Mouse (Mus musculus) neural tube, embryonic 11.5 days (tissue): ENCODE data around the gene Tmem11. TPM values are rescaled to one million over a fixed set of nuclear protein-coding genes. Genes with fewer than 3 reads are reported as not detected.
A peak's percentile ranks its signal among the peaks of the same experiment; 100 is the strongest.

Source experiments
- ATAC-seq: fragments of 200-750 bp; cut with Nextera tagmentation; 2 replicates; pipeline ENCODE4 v1.8.0; 2017; ENCODE audit warnings: moderate number of reproducible peaks, mild to moderate bottlenecking, moderate TSS enrichment, moderate library complexity; ENCODE audit not compliant: insufficient read depth, low FRiP score, low TSS enrichment
- DNase-seq: peaks from one replicate; pipeline ENCODE4 v3.0.0-alpha.2; 2015; ENCODE audit warnings: low spot score
- H3K27ac ChIP-seq: fragments of 300-500 bp; sonication (generic); 2 replicates; pipeline ENCODE4 v1.5.1; 2014; ENCODE audit warnings: low read depth, mild to moderate bottlenecking, low read length
- H3K27me3 ChIP-seq: fragments of 300-500 bp; sonication (generic); 2 replicates; pipeline ENCODE4 v1.6.1; 2014; ENCODE audit warnings: mild to moderate bottlenecking, low read length, mixed read lengths; ENCODE audit not compliant: control insufficient read depth, insufficient read depth
- H3K36me3 ChIP-seq: fragments of 300-500 bp; sonication (generic); 2 replicates; pipeline ENCODE4 v1.6.1; 2014; ENCODE audit warnings: mild to moderate bottlenecking, low read length, moderate library complexity, mixed read lengths; ENCODE audit not compliant: control insufficient read depth, insufficient read depth
- H3K4me1 ChIP-seq: fragments of 300-500 bp; sonication (generic); 2 replicates; pipeline ENCODE4 v1.6.1; 2014; ENCODE audit warnings: low read length, mixed read lengths; ENCODE audit not compliant: control insufficient read depth, insufficient read depth
- H3K4me2 ChIP-seq: fragments of 300-500 bp; sonication (generic); 2 replicates; pipeline ENCODE4 v1.6.1; 2014; ENCODE audit warnings: low read depth, mild to moderate bottlenecking, moderate library complexity
- H3K4me3 ChIP-seq: fragments of 300-500 bp; sonication (generic); 2 replicates; pipeline ENCODE4 v1.5.1; 2014; ENCODE audit warnings: low read depth, low read length
- H3K9ac ChIP-seq: fragments of 300-500 bp; sonication (generic); 2 replicates; pipeline ENCODE4 v1.6.1; 2014; ENCODE audit warnings: mild to moderate bottlenecking, low read length
- H3K9me3 ChIP-seq: fragments of 300-500 bp; sonication (generic); 2 replicates; pipeline ENCODE4 v1.6.1; 2016; ENCODE audit warnings: low read length; ENCODE audit not compliant: control insufficient read depth
- WGBS: fragments of 180-500 bp; shearing (Covaris S2); extraction: QIAGEN DNeasy Blood & Tissue Kit; methylation state at CpG from one replicate; pipeline ENCODE4 v1.1.7; 2014; 5-methylcytosine and 5-hydroxymethylcytosine counted together
- polyA plus RNA-seq: library from polyadenylated mRNA; unstranded; fragments of >200 nt; fragmentation: Nextera tagmentation; extraction: Ambion mirVana; gene quantifications from 2 replicates; pipeline ENCODE4 v1.2.1, GENCODE M21; 2014

Tmem11 gene
- polyA plus RNA-seq, 1 experiment from 2014 or later = 64.7 TPM

- Histone ChIP-seq H3K9ac (peak within 1 kb of the TSS; percentile 68), H3K4me2 (peak within 1 kb of the TSS; percentile 82), H3K36me3 (no peaks in the 10 kb centered on the region), H3K27me3 (no peaks in the 10 kb centered on the region), H3K4me3 (peak within 1 kb of the TSS; percentile 67), H3K4me1 (no peaks in the 10 kb centered on the region), H3K27ac (no peak within 1 kb of the TSS; the same call in 1 of the 2 replicates), H3K9me3 (no peaks in the 10 kb centered on the region)
- ATAC-seq (peak; percentile 83), DNase-seq (peak; percentile 85)
- WGBS = under 1% methylated on average over 34 of the region's 34 CpGs
Measured at GRCm38 (mm10) chr11:60830433-60831052, 48.5 kb downstream of the Tmem11 start, which contains the start of gene Dhrs7b. Gene Dhrs7b (plus strand): TSS chr11:60830631.

GRCm38 (mm10) chr11:60828903-60829302 is 50.2 kb downstream of the Tmem11 start:
- Histone ChIP-seq H3K4me1 (no peaks in the 10 kb centered on the region), H3K4me2 (no peak overlapping the region), H3K9me3 (no peaks in the 10 kb centered on the region), H3K36me3 (no peaks in the 10 kb centered on the region), H3K4me3 (no peak overlapping the region), H3K9ac (no peak overlapping the region), H3K27ac (no peak overlapping the region), H3K27me3 (no peaks in the 10 kb centered on the region)
- no peak for DNase-seq
- WGBS = 33% methylated on average over 2 of the region's 2 CpGs
- ATAC-seq = no peak

- no peaks in the 10 kb centered on the region for H3K9me3 ChIP-seq
- no peaks in the 10 kb centered on the region for H3K27me3 ChIP-seq
- no peak overlapping the region for H3K27ac ChIP-seq
- no peak overlapping the region for H3K4me3 ChIP-seq
- H3K4me1 ChIP-seq = no peaks in the 10 kb centered on the region
- ATAC-seq (no peak), DNase-seq (no peak)
- no peak overlapping the region for H3K9ac ChIP-seq
- 50% methylated on average over 4 of the region's 4 CpGs for WGBS
- no peaks in the 10 kb centered on the region for H3K36me3 ChIP-seq
- no peak overlapping the region for H3K4me2 ChIP-seq
Measured at GRCm38 (mm10) chr11:60827241-60827945, 51.7 kb downstream of the Tmem11 start.

GRCm38 (mm10) chr11:60826700-60827099 is 52.4 kb downstream of the Tmem11 start:
- WGBS = 48% methylated on average over 1 of the region's 1 CpGs
- H3K9ac ChIP-seq = no peak overlapping the region
- no peaks in the 10 kb centered on the region for H3K27me3 ChIP-seq
- DNase-seq = no peak
- ATAC-seq = no peak
- H3K36me3 ChIP-seq = no peaks in the 10 kb centered on the region
- H3K4me3 ChIP-seq = no peak overlapping the region
- H3K4me1 ChIP-seq = no peaks in the 10 kb centered on the region
- H3K27ac ChIP-seq = no peak overlapping the region
- H3K4me2 ChIP-seq = no peak overlapping the region
- H3K9me3 ChIP-seq = no peaks in the 10 kb centered on the region

- H3K27ac ChIP-seq = no peak overlapping the region
- H3K9ac ChIP-seq = no peak overlapping the region
- H3K36me3 ChIP-seq = no peaks in the 10 kb centered on the region
- no peak for ATAC-seq
- no peaks in the 10 kb centered on the region for H3K27me3 ChIP-seq
- H3K4me3 ChIP-seq = no peak overlapping the region
- H3K9me3 ChIP-seq = no peaks in the 10 kb centered on the region
- H3K4me2 ChIP-seq = no peak overlapping the region
- H3K4me1 ChIP-seq = no peaks in the 10 kb centered on the region
- WGBS = 83% methylated on average over 3 of the region's 3 CpGs
- DNase-seq = no peak
Measured at GRCm38 (mm10) chr11:60825191-60825590, 53.9 kb downstream of the Tmem11 start.

- Histone ChIP-seq H3K36me3 (no peaks in the 10 kb centered on the region), H3K4me1 (no peaks in the 10 kb centered on the region), H3K27me3 (no peaks in the 10 kb centered on the region), H3K27ac (no peak overlapping the region), H3K4me2 (no peak overlapping the region), H3K4me3 (no peak overlapping the region), H3K9ac (no peak overlapping the region), H3K9me3 (no peaks in the 10 kb centered on the region)
- no peak for ATAC-seq
- DNase-seq = no peak
- 71% methylated on average over 2 of the region's 2 CpGs for WGBS
Measured at GRCm38 (mm10) chr11:60823771-60824170, 55.3 kb downstream of the Tmem11 start.

GRCm38 (mm10) chr11:60816398-60816797 is 62.7 kb downstream of the Tmem11 start:
- no peak overlapping the region for H3K27ac ChIP-seq
- 67% methylated on average over 5 of the region's 5 CpGs for WGBS
- no peak for DNase-seq

More at GRCm38 (mm10) chr11:60816398-60816797, 62.7 kb downstream of the Tmem11 start:
- H3K9ac ChIP-seq = no peak overlapping the region
- no peak for ATAC-seq
- H3K4me1 ChIP-seq = no peaks in the 10 kb centered on the region
- no peaks in the 10 kb centered on the region for H3K36me3 ChIP-seq
- no peaks in the 10 kb centered on the region for H3K9me3 ChIP-seq
- no peak overlapping the region for H3K4me3 ChIP-seq
- H3K4me2 ChIP-seq = no peak overlapping the region
- no peaks in the 10 kb centered on the region for H3K27me3 ChIP-seq
